Mouse (Mus musculus): Measurements from ENCODE around the gene H3f3a. TPM values are rescaled to one million over a fixed set of nuclear protein-coding genes. Genes with fewer than 3 reads are reported as not detected.

Gene H3f3a
- polyA plus RNA-seq (2012; rRNA removed) = 361 and 391 TPM in 2 replicates

DNA sequence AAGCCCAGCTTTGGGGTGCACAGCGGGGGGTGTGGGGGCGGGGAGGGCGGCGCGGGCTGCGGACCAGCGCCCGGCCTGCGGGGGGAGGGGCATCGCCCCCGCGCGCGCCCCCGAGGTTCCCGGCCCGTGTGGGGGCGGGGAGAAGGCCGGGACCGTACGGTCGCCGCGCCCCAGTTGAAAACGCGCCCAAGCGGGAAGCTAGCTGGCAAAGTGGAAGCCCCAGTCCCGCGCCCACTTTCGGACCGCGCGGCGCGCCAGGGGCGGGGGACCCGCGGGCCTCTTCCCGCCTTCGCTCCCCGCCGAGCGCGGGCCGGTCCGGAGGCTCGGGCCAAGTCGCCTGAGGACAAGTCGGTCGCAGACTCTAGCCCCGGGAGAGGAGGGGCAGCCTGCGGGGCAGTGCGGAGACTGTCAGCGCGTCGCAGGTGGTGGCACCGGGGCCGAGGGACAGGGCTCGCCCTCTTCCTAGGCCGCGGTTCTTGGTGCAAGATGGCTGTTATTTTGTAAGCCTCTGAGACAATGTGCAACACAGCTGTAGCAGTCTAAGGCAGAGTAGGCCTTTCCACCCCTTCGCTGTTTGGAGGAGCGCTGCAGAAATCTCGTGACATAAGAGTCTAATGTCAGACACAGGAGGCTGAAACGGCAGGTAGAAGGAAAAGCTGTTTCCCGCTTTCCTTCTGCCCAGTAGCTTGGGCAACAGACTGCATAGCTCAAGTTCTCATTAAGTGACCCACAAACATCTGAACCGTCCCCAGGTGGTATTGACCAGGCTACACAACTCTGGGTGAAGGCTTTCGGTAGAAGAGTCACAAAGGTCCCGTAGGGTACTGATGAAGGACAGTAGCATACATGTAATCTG, at the start of gene H3f3a:
H3f3a (minus strand) TSS at position 59 of the 856 bp plus-strand sequence.
- 2% methylated on average over 62 of the region's 69 CpGs for WGBS
- H3K4me1 ChIP-seq (ENCODE audit: control insufficient read depth, insufficient read depth, insufficient read length) = peaks cover 8% of the 10 kb centered on the region; the same call in 1 of the 2 replicates
- H3K36me3 ChIP-seq (ENCODE audit: control insufficient read depth, insufficient read depth, low read length) = peaks cover 14% of the 10 kb centered on the region
- peak within 1 kb of the TSS; percentile 100 for H3K27ac ChIP-seq (ENCODE audit: insufficient read depth, low read length)
- DNase-seq (ENCODE audit: low read depth in 1 of 2, low spot score in 2 of 2) = peak; percentile 62 to 87
- TF ChIP-seq POLR2A (IDR thresholded peaks at IDR 0.05; ENCODE audit: low read depth, low read length) (no peak), CTCF (IDR thresholded peaks at IDR 0.05; ENCODE audit: extremely low read depth, insufficient read depth, insufficient read length, insufficient replicate concordance) (no peak)
- H3K27me3 ChIP-seq (ENCODE audit: control insufficient read depth, insufficient read depth, low read length) = no peaks in the 10 kb centered on the region
- H3K4me3 ChIP-seq (ENCODE audit: extremely low read depth, insufficient read depth, insufficient read length) = peak within 1 kb of the TSS; percentile 100

DNA sequence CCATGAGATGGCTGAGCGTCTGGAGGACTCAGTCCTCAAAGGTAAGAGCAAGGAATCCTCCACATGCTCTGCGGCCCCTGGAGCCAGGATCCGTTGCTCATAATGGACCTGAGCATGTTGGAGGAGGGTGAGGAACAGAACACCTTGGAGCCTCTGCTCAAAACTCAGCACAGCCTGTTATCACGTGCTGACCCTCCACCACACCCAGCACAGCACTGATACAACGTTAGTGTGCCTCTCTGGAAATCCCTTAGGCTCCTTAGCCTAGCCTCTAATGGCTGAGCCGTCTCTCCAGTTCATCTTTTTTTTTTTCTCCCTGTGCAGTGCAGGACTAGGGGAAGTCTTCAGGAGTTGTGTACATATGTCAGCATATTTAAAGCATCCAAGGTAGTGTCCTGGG, 46.3 kb upstream of the H3f3a start:
- no peak for DNase-seq (ENCODE audit: low read depth in 1 of 2, low spot score in 2 of 2)
- H3K36me3 ChIP-seq (ENCODE audit: control insufficient read depth, insufficient read depth, low read length) = peaks cover 37% of the 10 kb centered on the region
- no peak overlapping the region for H3K27ac ChIP-seq (ENCODE audit: insufficient read depth, low read length)
- H3K4me1 ChIP-seq (ENCODE audit: control insufficient read depth, insufficient read depth, insufficient read length) = no peaks in the 10 kb centered on the region
- H3K4me3 ChIP-seq (ENCODE audit: extremely low read depth, insufficient read depth, insufficient read length) = no peak overlapping the region
- no peaks in the 10 kb centered on the region for H3K27me3 ChIP-seq (ENCODE audit: control insufficient read depth, insufficient read depth, low read length)
- WGBS = 88% methylated on average over 6 of the region's 6 CpGs
- TF ChIP-seq POLR2A (IDR thresholded peaks at IDR 0.05; ENCODE audit: low read depth, low read length) (no peak), CTCF (IDR thresholded peaks at IDR 0.05; ENCODE audit: extremely low read depth, insufficient read depth, insufficient read length, insufficient replicate concordance) (no peak)

DNA sequence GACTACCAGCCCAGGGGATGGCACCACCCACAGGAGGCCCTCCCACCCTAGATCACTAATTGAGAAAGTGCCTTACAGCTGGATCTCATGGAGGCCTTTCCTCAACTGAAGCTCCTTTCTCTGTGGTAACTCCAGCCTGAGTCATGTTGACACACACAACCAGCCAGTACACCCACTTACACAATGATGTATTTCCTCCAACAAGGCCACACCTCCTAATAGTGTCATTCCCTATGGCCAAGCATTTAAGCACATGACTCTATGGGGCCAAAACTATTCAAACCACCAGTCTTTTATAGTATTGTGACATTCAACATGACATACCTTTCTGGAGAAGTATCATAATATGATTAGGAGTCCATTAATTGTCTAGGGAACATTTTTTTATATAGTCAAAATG, 45.0 kb upstream of the H3f3a start:
- Histone ChIP-seq H3K27ac (ENCODE audit: insufficient read depth, low read length) (no peak overlapping the region), H3K36me3 (ENCODE audit: control insufficient read depth, insufficient read depth, low read length) (peaks cover 33% of the 10 kb centered on the region), H3K27me3 (ENCODE audit: control insufficient read depth, insufficient read depth, low read length) (no peaks in the 10 kb centered on the region), H3K4me3 (ENCODE audit: extremely low read depth, insufficient read depth, insufficient read length) (no peak overlapping the region), H3K4me1 (ENCODE audit: control insufficient read depth, insufficient read depth, insufficient read length) (no peaks in the 10 kb centered on the region)
- TF ChIP-seq POLR2A (IDR thresholded peaks at IDR 0.05; ENCODE audit: low read depth, low read length) (no peak), CTCF (IDR thresholded peaks at IDR 0.05; ENCODE audit: extremely low read depth, insufficient read depth, insufficient read length, insufficient replicate concordance) (no peak)
- DNase-seq (ENCODE audit: low read depth in 1 of 2, low spot score in 2 of 2) = no peak

GRCm38 (mm10) chr1:180850316-180851270, 36.9 kb upstream of the H3f3a start, which contains the start of gene Sde2:
Gene Sde2 (plus strand): TSS chr1:180851127.
- under 1% methylated on average over 77 of the region's 77 CpGs for WGBS
- no peaks in the 10 kb centered on the region; the same call in 1 of the 2 replicates for H3K36me3 ChIP-seq (ENCODE audit: control insufficient read depth, insufficient read depth, low read length)
- TF ChIP-seq POLR2A (IDR thresholded peaks at IDR 0.05; ENCODE audit: low read depth, low read length) (peak; percentile 99), CTCF (IDR thresholded peaks at IDR 0.05; ENCODE audit: extremely low read depth, insufficient read depth, insufficient read length, insufficient replicate concordance) (no peak)

DNA sequence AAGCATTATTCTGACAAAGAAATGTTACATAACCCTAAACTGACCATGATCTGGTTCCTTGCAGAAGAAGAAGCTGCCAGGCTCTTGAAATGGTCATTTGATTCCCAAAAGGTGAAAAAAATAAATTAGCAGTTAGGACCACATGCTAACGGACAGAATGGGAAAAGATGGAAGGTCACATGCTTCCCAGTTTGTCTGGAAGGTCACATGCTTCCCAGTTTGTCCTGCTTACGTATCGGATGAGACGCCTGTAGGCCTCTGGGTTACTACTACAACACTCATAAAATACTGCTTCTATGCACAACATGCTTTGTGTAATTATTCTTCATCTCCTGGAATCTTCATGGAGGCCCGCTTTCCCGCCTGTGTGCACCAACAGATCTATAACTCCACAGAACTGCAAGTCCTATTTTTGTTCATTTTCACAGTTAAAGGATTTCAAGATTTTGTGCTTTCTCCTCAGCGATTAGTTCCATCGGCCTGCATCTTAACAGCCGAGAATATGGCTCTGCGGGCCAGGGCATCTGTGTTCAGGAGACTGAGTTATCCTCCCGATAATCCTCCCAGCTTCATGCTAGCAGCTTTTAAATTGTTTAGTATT, 36.1 kb upstream of the H3f3a start:
- Histone ChIP-seq H3K4me3 (ENCODE audit: extremely low read depth, insufficient read depth, insufficient read length) (peak overlapping the region; percentile 67), H3K27ac (ENCODE audit: insufficient read depth, low read length) (peak overlapping the region; percentile 99), H3K27me3 (ENCODE audit: control insufficient read depth, insufficient read depth, low read length) (no peaks in the 10 kb centered on the region), H3K4me1 (ENCODE audit: control insufficient read depth, insufficient read depth, insufficient read length) (peaks cover 15% of the 10 kb centered on the region), H3K36me3 (ENCODE audit: control insufficient read depth, insufficient read depth, low read length) (no peaks in the 10 kb centered on the region)
- TF ChIP-seq POLR2A (IDR thresholded peaks at IDR 0.05; ENCODE audit: low read depth, low read length) = no peak
- no peak for TF ChIP-seq CTCF (IDR thresholded peaks at IDR 0.05; ENCODE audit: extremely low read depth, insufficient read depth, insufficient read length, insufficient replicate concordance)
- DNase-seq (ENCODE audit: low read depth in 1 of 2, low spot score in 2 of 2) = peak in 1 of 2 experiments; percentile 22
- WGBS = 39% methylated on average over 11 of the region's 11 CpGs

More at GRCm38 (mm10) chr1:180850316-180851270, 36.9 kb upstream of the H3f3a start, which contains the start of gene Sde2:
- H3K27ac ChIP-seq (ENCODE audit: insufficient read depth, low read length) = peak within 1 kb of the TSS; percentile 99
- peak within 1 kb of the TSS; percentile 88 for H3K4me3 ChIP-seq (ENCODE audit: extremely low read depth, insufficient read depth, insufficient read length)
- DNase-seq (ENCODE audit: low read depth in 1 of 2, low spot score in 2 of 2) = peak; percentile 100
- H3K27me3 ChIP-seq (ENCODE audit: control insufficient read depth, insufficient read depth, low read length) = no peaks in the 10 kb centered on the region
- H3K4me1 ChIP-seq (ENCODE audit: control insufficient read depth, insufficient read depth, insufficient read length) = peaks cover 15% of the 10 kb centered on the region

Data from spleen, adult 2 months (tissue).